Mouse (Mus musculus): ENCODE measurements around the gene Map4.

Map4 gene

GRCm38 (mm10) chr9:109997441-109997840, 66.2 kb downstream of the Map4 start:
- no peak for DNase-seq (ENCODE audit: low spot score in 2 of 2)

GRCm38 (mm10) chr9:110001946-110002345, 70.7 kb downstream of the Map4 start:
- no peak for DNase-seq (ENCODE audit: low spot score in 2 of 2)

GRCm38 (mm10) chr9:110002413-110002812, 71.2 kb downstream of the Map4 start:
- DNase-seq (ENCODE audit: low spot score in 2 of 2): no peak

- DNase-seq (ENCODE audit: low spot score in 2 of 2): no peak
These were observed 88.0 kb downstream of the Map4 start for GRCm38 (mm10) chr9:110019224-110019623.

- DNase-seq (ENCODE audit: low spot score in 2 of 2): no peak
These were observed 89.1 kb downstream of the Map4 start for GRCm38 (mm10) chr9:110020405-110020804.

- DNase-seq (ENCODE audit: low spot score in 2 of 2): no peak
These were observed 90.2 kb downstream of the Map4 start for GRCm38 (mm10) chr9:110021463-110021862.

GRCm38 (mm10) chr9:110022151-110022550, 90.9 kb downstream of the Map4 start:
- DNase-seq (ENCODE audit: low spot score in 2 of 2): no peak

- no peak for DNase-seq (ENCODE audit: low spot score in 2 of 2)
These were observed 103.8 kb downstream of the Map4 start for GRCm38 (mm10) chr9:110035091-110035490.

- DNase-seq (ENCODE audit: low spot score in 2 of 2): no peak
These were observed 106.6 kb downstream of the Map4 start for GRCm38 (mm10) chr9:110037895-110038294.

GRCm38 (mm10) chr9:110038485-110038884, 107.2 kb downstream of the Map4 start:
- DNase-seq (ENCODE audit: low spot score in 2 of 2): no peak

- DNase-seq (ENCODE audit: low spot score in 2 of 2): no peak
These were observed 113.1 kb downstream of the Map4 start for GRCm38 (mm10) chr9:110044373-110044772.

- DNase-seq (ENCODE audit: low spot score in 2 of 2): no peak
These were observed 114.6 kb downstream of the Map4 start for GRCm38 (mm10) chr9:110045763-110046377.

- no peak for DNase-seq (ENCODE audit: low spot score in 2 of 2)
These were observed 116.0 kb downstream of the Map4 start for GRCm38 (mm10) chr9:110047260-110047659.

- DNase-seq (ENCODE audit: low spot score in 2 of 2): no peak
These were observed 116.6 kb downstream of the Map4 start for GRCm38 (mm10) chr9:110047857-110048256.

GRCm38 (mm10) chr9:110051184-110051583, 119.9 kb downstream of the Map4 start:
- no peak for DNase-seq (ENCODE audit: low spot score in 2 of 2)

- no peak for DNase-seq (ENCODE audit: low spot score in 2 of 2)
These were observed 120.8 kb downstream of the Map4 start for GRCm38 (mm10) chr9:110051869-110052661.

- no peak for DNase-seq (ENCODE audit: low spot score in 2 of 2)
These were observed 121.7 kb downstream of the Map4 start for GRCm38 (mm10) chr9:110052951-110053304.

- no peak for DNase-seq (ENCODE audit: low spot score in 2 of 2)
These were observed 122.2 kb downstream of the Map4 start for GRCm38 (mm10) chr9:110053305-110054079.

GRCm38 (mm10) chr9:110054080-110054421, 122.8 kb downstream of the Map4 start:
- no peak for DNase-seq (ENCODE audit: low spot score in 2 of 2)

GRCm38 (mm10) chr9:110054781-110055180, 123.5 kb downstream of the Map4 start:
- no peak for DNase-seq (ENCODE audit: low spot score in 2 of 2)

GRCm38 (mm10) chr9:110057200-110057599, 125.9 kb downstream of the Map4 start:
- no peak for DNase-seq (ENCODE audit: low spot score in 2 of 2)

GRCm38 (mm10) chr9:110060761-110061160, 129.5 kb downstream of the Map4 start:
- no peak for DNase-seq (ENCODE audit: low spot score in 2 of 2)

GRCm38 (mm10) chr9:110062405-110062804, 131.1 kb downstream of the Map4 start:
- DNase-seq (ENCODE audit: low spot score in 2 of 2): no peak
